Mouse (Mus musculus) cerebellum, adult 2 months (tissue): ENCODE data around the gene Sox8. TPM values are rescaled to one million over a fixed set of nuclear protein-coding genes. Genes with fewer than 3 reads are reported as not detected.

ENCODE experiments used
- DNase-seq, 2 experiments: peaks; one replicate each; pipeline ENCODE4 v3.0.0; 2021
- H3K27ac ChIP-seq: fragments of 200-500 bp; 2 replicates; pipeline ENCODE4 v1.5.1; 2012; ENCODE audit warnings: low read length, control low read depth, inconsistent platforms; ENCODE audit not compliant: insufficient read depth
- H3K27me3 ChIP-seq: fragments of 200-500 bp; 2 replicates; pipeline ENCODE4 v1.6.1; 2012; ENCODE audit warnings: inconsistent platforms, mild to moderate bottlenecking, low read length, moderate library complexity; ENCODE audit not compliant: control insufficient read depth, insufficient read depth
- H3K4me1 ChIP-seq: fragments of 200-500 bp; 2 replicates; pipeline ENCODE4 v1.6.1; 2011; ENCODE audit warnings: low read length; ENCODE audit not compliant: control insufficient read depth, insufficient read depth
- H3K4me3 ChIP-seq: fragments of 200-500 bp; replicated peaks from 2 replicates; pipeline ENCODE3; 2011; ENCODE audit warnings: mild to moderate bottlenecking, low read depth, low read length, control low read depth; ENCODE audit not compliant: insufficient read depth
- CTCF ChIP-seq: fragments of 200-500 bp; IDR thresholded peaks from 2 replicates; pipeline ENCODE4 v1.5.1; 2011; ENCODE audit warnings: low read depth, mild to moderate bottlenecking, control low read depth, low read length, moderate library complexity, borderline replicate concordance; ENCODE audit not compliant: insufficient read depth
- POLR2A ChIP-seq: fragments of 200-500 bp; IDR thresholded peaks from 2 replicates; pipeline ENCODE4 v1.6.1; 2011; ENCODE audit warnings: low read length, control low read depth, borderline replicate concordance; ENCODE audit not compliant: insufficient read depth
- WGBS: fragments of 180-500 bp; shearing (Covaris S2); methylation state at CpG from one replicate; pipeline ENCODE4 v1.1.7; 2018; 5-methylcytosine and 5-hydroxymethylcytosine counted together
- polyA plus RNA-seq: library from polyadenylated mRNA; depleted of rRNA; stranded (reverse); fragments of >200 nt; gene quantifications from 2 replicates; pipeline ENCODE4 v1.2.3, GENCODE M21; 2012; rRNA removed

Sox8 gene
- polyA plus RNA-seq, 1 experiment: 38.0 TPM

- 42% methylated on average over 5 of the region's 5 CpGs for WGBS
- TF ChIP-seq CTCF: no peak
- H3K4me1 ChIP-seq: no peaks in the 10 kb centered on the region
- peak overlapping the region; percentile 61; the same call in 1 of the 2 replicates for H3K27ac ChIP-seq
- no peak overlapping the region for H3K4me3 ChIP-seq
- peak in 1 of 2 experiments; percentile 33 for DNase-seq
- H3K27me3 ChIP-seq: no peaks in the 10 kb centered on the region
Observed at GRCm38 (mm10) chr17:25519511-25519910, 51.0 kb downstream of the Sox8 start.

GRCm38 (mm10) chr17:25518144-25518543 is 52.3 kb downstream of the Sox8 start:
- peak; percentile 15 to 45 for DNase-seq
- Histone ChIP-seq H3K4me3 (no peak overlapping the region), H3K27ac (peak overlapping the region; percentile 58; the same call in 1 of the 2 replicates), H3K27me3 (no peaks in the 10 kb centered on the region), H3K4me1 (no peaks in the 10 kb centered on the region)
- 8% methylated on average over 17 of the region's 17 CpGs for WGBS
- TF ChIP-seq CTCF (no peak), POLR2A (no peak)

GRCm38 (mm10) chr17:25516315-25516714 is 54.2 kb downstream of the Sox8 start:
- TF ChIP-seq POLR2A: no peak
- no peak for TF ChIP-seq CTCF
- no peaks in the 10 kb centered on the region for H3K4me1 ChIP-seq
- H3K4me3 ChIP-seq: no peak overlapping the region
- no peaks in the 10 kb centered on the region for H3K27me3 ChIP-seq
- WGBS: 41% methylated on average over 5 of the region's 5 CpGs
- no peak for DNase-seq
- no peak overlapping the region for H3K27ac ChIP-seq

Other genes with a start within 250 kb of the Sox8 start
- not detected in 2 replicates for gene Tpsab1, start 225.1 kb downstream of the Sox8 start, polyA plus RNA-seq
- 0.16 TPM in 1 of 2 replicates, not detected in the other for gene Tpsb2, start 204.4 kb downstream of the Sox8 start, polyA plus RNA-seq
- not detected in 2 replicates for gene Tpsg1, start 201.4 kb downstream of the Sox8 start, polyA plus RNA-seq
- 10.8 and 12.4 TPM in 2 replicates for gene Cacna1h, start 136.9 kb downstream of the Sox8 start, polyA plus RNA-seq
- 1.1 and 1.3 TPM in 2 replicates for gene Tekt4, start 116.1 kb downstream of the Sox8 start, polyA plus RNA-seq
- gene Sstr5, start 73.4 kb downstream of the Sox8 start, polyA plus RNA-seq: 0.11 and 0.16 TPM in 2 replicates
- 18.6 and 19.1 TPM in 2 replicates for gene Lmf1, start 8.4 kb upstream of the Sox8 start, polyA plus RNA-seq
- gene Gng13, start 146.5 kb upstream of the Sox8 start, polyA plus RNA-seq: 489 and 519 TPM in 2 replicates
- gene Chtf18, start 156.7 kb upstream of the Sox8 start, polyA plus RNA-seq: 3.7 and 4.1 TPM in 2 replicates
- 96.4 and 97.4 TPM in 2 replicates for gene Rpusd1, start 157.0 kb upstream of the Sox8 start, polyA plus RNA-seq
- 0.73 and 1.1 TPM in 2 replicates for gene Mslnl, start 165.4 kb upstream of the Sox8 start, polyA plus RNA-seq
- gene Msln, start 183.7 kb upstream of the Sox8 start, polyA plus RNA-seq: 0.21 and 0.38 TPM in 2 replicates
- 43.5 and 45.5 TPM in 2 replicates for gene Narfl, start 203.1 kb upstream of the Sox8 start, polyA plus RNA-seq
- gene Haghl, start 215.0 kb upstream of the Sox8 start, polyA plus RNA-seq: 340 and 348 TPM in 2 replicates
- gene Ccdc78, start 215.9 kb upstream of the Sox8 start, polyA plus RNA-seq: 0.47 and 0.79 TPM in 2 replicates
- 167 and 178 TPM in 2 replicates for gene Fam173a, start 222.2 kb upstream of the Sox8 start, polyA plus RNA-seq
- gene AC134908.4, start 225.0 kb upstream of the Sox8 start, polyA plus RNA-seq: 3.3 and 5.0 TPM in 2 replicates
- gene Metrn, start 226.4 kb upstream of the Sox8 start, polyA plus RNA-seq: 534 and 542 TPM in 2 replicates
- gene Fbxl16, start 238.4 kb upstream of the Sox8 start, polyA plus RNA-seq: 187 and 207 TPM in 2 replicates